Mouse (Mus musculus): ENCODE results near the gene Araf.
A peak's percentile ranks its signal among the peaks of the same experiment; 100 is the strongest.
"Not testable (repeated sequence)": the region's sequence is repeated elsewhere in the genome, so short reads cannot be mapped to it uniquely, and the experiment has no call there.

Gene Araf

DNA sequence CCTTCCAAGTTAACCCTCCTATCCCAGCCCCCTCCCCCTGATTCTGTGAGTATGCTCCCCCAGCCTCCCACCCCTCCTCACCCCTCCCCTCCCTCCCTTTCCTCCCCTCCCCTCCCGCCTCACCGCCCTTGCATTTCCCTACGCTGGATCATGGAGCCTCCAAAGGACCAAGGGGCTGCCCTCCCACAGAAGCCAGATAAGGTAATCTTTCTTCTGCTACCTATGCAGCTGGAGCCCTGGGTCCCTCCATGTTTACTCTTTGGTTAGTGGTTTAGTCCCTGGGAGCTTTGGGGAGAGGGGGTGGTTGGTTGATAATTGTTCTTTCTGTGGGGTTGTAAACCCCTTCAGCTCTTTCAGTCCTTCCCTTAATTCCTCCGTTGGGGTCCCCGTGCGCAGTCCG is at the start of gene Araf:
Gene Araf (plus strand): TSS at position 134 of the 400 bp plus-strand sequence.
- no peak for DNase-seq (ENCODE audit: low spot score in 2 of 2)

DNA sequence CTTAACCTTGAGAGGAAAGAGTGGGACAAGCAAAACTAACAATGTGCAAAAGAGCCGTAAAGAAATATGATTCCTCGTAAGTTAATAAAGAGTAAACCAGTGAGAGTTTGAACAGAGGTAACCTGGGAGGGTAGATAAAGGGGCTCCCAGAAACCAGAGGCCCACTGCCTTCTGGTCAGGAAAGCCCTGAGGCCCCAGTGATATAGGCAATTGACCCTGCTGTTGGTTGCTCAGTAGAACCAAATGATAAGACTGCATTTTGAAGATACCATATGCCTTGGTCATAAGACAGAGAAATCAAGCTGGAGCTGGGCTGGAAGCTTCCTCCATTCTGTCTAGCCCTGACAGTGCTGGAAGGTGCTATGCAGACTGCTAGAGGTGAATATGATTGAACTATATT is 48.8 kb upstream of the Araf start:
- no peak for DNase-seq (ENCODE audit: low spot score in 2 of 2)

DNA sequence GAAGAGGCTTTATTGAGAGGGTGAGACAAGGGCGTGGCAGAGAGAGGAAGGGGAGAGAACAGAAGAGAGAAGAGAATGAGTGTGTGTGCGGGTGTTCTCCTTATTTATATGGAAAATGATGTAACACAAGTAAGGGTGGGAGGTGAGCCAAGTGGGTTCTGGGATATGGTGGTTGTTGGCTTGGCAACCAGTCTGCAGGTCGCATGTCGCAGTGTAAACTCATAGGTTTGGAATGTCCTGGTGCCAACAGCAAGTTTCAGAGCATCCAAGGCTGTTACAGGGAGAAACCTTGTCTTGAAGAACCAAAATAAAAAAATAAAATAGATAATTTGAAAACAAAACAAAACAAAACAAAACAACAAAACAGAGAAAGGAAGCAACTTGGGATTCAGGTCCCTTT is 36.4 kb upstream of the Araf start:
- no peak for DNase-seq (ENCODE audit: low spot score in 2 of 2)

GRCm38 (mm10) chrX:20770697-20771381 is 26.8 kb upstream of the Araf start:
- DNase-seq (ENCODE audit: low spot score in 2 of 2), result peak; percentile 89

GRCm38 (mm10) chrX:20771666-20772065 is 25.9 kb upstream of the Araf start:
- no peak for DNase-seq (ENCODE audit: low spot score in 2 of 2)

- DNase-seq (ENCODE audit: low spot score in 2 of 2), result no peak
Measured at GRCm38 (mm10) chrX:20775271-20776016, 22.2 kb upstream of the Araf start.

DNA sequence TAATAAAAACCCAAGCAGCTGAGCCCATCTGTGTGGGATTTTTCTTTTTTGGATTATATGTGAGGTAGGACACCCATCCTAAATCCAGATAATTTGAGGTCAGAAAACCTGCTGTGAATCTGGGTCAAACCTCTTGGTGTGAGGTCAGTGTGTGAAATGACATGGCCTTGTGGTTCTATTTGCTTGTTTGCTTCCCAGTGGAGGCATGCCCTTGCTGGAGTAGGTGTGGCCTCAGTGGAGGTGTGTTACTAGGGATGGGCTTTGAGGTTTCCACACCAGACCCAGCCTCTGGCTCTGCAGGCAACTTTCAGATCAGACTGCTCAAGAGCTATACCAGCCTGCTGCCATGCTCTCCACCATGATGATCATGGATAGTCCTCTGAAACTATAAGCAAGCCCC is 20.0 kb upstream of the Araf start:
- DNase-seq (ENCODE audit: low spot score in 2 of 2), result no peak

DNA sequence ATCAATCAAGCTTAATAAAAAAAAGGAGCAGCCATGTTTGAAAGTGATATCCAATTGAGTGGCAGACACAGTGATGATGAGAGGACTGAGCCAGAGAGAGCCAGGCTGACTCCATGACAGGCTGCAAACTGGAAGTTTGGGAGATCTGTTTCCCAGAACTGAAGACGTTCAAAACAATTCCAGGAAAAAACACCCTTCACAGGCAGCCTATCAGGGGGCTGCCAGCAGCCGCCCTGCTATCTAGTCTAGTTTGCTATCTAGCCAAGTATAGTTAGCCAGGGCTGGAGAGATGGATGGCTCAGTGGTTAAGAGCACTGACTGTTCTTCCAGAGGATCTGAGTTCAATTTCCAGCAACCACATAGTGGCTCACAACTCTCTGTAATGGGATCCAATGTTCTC is 10.3 kb upstream of the Araf start:
- no peak for DNase-seq (ENCODE audit: low spot score in 2 of 2)

DNA sequence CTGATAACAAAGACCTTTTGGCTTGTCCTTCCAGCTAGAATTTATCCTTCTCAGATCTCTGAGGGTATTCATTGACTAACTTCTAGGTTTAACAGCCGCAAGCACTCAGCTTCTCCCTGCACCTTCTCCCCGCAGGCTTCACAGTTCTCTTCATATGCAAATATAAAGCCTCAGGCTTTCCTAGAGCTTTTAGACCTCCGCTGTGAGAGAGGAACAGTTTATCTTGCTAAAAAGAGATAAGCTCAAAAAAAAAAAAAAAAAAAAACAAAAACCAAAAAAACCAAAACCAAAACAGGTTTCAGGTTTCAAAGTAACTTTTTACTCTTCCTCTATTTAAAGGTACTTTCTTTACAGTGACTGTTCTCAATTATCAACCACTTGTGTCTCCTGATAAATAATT is 5.2 kb upstream of the Araf start:
- DNase-seq (ENCODE audit: low spot score in 2 of 2), result no peak

DNA sequence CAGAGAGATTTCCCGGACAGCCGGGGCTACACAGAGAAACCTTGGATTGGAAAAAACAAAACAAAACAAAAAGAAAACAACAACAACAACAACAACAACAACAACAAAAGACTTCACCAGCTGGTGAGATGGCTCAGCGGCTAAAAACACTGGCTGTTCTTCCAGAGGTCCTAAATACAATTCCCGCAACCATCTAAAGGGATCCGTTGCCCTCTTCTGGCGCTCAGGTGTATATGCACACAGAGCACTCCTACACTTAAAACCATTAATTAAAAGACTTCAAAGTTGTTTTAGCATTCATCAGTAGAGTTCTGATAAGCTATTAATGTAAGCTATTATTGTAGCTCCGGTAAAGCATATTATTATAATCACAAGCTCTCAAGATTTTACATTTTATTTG is 4.4 kb upstream of the Araf start:
- DNase-seq (ENCODE audit: low spot score in 2 of 2), result no peak

GRCm38 (mm10) chrX:20794229-20794628 is 3.4 kb upstream of the Araf start:
- no peak for DNase-seq (ENCODE audit: low spot score in 2 of 2)

DNA sequence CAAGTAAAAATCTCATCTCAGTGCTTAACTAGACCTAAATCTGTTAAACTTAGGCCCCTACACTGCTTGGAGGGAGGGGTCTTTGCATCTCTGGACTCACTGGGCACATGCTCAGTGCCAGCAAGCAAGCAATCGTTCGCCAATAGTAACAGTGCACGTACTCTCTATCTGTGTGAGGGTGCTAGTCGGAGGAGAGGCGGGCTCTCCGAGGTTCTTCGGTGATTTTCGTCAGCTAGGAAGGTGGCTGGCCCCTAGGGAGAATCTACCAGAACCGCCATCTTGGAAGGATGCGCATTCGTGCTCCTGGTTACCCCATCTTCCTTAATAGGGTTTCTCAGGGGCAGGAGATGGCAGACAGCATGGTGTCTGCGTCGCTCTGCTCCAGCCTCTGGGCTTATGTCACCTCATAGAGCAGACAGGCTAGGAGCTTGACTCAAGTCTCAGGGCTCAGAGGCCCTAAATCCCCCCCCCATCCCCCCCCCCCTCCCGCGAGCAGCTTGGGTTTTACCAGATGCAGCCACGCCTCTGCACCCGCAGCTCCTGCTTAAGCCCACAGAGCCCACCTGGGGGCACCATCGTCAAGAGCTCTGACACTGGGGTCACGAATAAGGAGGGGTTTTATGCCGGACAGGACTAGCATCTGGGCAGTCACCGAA is 655 bp downstream of the Araf start:
- peak; percentile 80 to 85 for DNase-seq (ENCODE audit: low spot score in 2 of 2)

- DNase-seq (ENCODE audit: low spot score in 2 of 2), result no peak
Measured at GRCm38 (mm10) chrX:20798797-20799147, 1.2 kb downstream of the Araf start.

- no peak for DNase-seq (ENCODE audit: low spot score in 2 of 2)
Measured at GRCm38 (mm10) chrX:20801456-20801855, 3.8 kb downstream of the Araf start.

- not testable (repeated sequence) for DNase-seq (ENCODE audit: low spot score in 2 of 2)
Measured at GRCm38 (mm10) chrX:20804301-20804700, 6.7 kb downstream of the Araf start.

- no peak for DNase-seq (ENCODE audit: low spot score in 2 of 2)
Measured at GRCm38 (mm10) chrX:20806295-20806694, 8.7 kb downstream of the Araf start.

GRCm38 (mm10) chrX:20816974-20817373 is 19.4 kb downstream of the Araf start:
- peak; percentile 25 to 28 for DNase-seq (ENCODE audit: low spot score in 2 of 2)

- DNase-seq (ENCODE audit: low spot score in 2 of 2), result peak; percentile 66 to 75
Measured at GRCm38 (mm10) chrX:20819204-20819628, 21.6 kb downstream of the Araf start.

GRCm38 (mm10) chrX:20819708-20820426 is 22.3 kb downstream of the Araf start:
- peak; percentile 29 to 45 for DNase-seq (ENCODE audit: low spot score in 2 of 2)

GRCm38 (mm10) chrX:20828934-20829333 is 31.3 kb downstream of the Araf start:
- DNase-seq (ENCODE audit: low spot score in 2 of 2), result peak; percentile 73 to 76

DNA sequence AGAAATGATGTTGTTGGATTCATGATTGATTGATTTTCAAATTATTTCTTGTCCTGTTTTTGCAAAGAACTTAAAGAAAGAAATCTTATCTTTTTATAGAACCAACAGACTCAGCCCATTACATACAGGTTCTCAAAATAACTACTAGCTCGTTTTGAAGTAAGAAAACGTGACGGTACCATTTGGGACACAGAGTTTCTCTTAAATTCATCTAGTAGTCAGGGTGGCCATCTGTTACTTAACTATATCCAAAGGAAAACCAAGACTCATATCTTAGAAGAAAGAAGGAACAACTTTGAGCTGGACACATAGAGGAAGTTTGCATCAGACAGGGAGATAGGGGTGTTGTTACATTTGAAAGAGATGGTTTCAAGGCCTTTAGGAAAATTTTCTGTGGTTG is 49.6 kb downstream of the Araf start:
- no peak for DNase-seq (ENCODE audit: low spot score in 2 of 2)

GRCm38 (mm10) chrX:20847816-20848215 is 50.2 kb downstream of the Araf start:
- no peak for DNase-seq (ENCODE audit: low spot score in 2 of 2)

Measured in right cerebral cortex, adult 2 months (tissue).